Mouse (Mus musculus) heart, adult 2 months (tissue): ENCODE data around the gene Rnf185.

ENCODE experiments used
- CTCF ChIP-seq: fragments of 200-600 bp; IDR thresholded peaks from 2 replicates; pipeline ENCODE4 v1.8.1; 2022; ENCODE audit warnings: antibody characterized with exemption, mild to moderate bottlenecking, moderate library complexity
- EP300 ChIP-seq: fragments of 200-500 bp; IDR thresholded peaks from 2 replicates; pipeline ENCODE4 v1.6.1; 2011; ENCODE audit warnings: low read depth, low read length, control low read depth; ENCODE audit not compliant: insufficient read depth
- POLR2A ChIP-seq: fragments of 200-500 bp; IDR thresholded peaks from 2 replicates; pipeline ENCODE4 v1.6.1; 2011; ENCODE audit warnings: mild to moderate bottlenecking, low read depth, low read length, control low read depth; ENCODE audit not compliant: insufficient read depth

DNA sequence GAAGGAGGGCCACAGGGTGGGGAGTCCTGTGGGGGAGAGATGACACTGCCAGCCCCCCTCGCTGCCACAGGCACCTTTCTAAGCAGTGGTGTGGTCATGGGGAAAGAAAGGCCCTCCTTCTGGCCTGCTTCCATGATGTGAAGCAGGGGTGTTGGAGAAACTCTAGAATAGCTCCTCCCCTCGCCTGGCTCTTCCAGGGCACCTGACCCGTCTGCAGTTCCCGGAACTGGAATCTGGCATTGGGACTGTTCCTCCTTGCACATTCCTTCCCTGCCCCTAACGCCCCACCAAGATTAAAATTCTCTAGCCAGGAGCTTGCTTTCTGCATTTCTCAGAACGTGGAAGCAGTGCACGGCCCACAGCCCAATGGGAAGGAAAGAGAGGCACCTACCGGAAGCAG is 59.6 kb downstream of the Rnf185 start:
- no peak for TF ChIP-seq CTCF
- no peak for TF ChIP-seq POLR2A
- TF ChIP-seq EP300 = no peak
